Mouse (Mus musculus): ENCODE results near the gene St6galnac4. TPM values are rescaled to one million over a fixed set of nuclear protein-coding genes. Genes with fewer than 3 reads are reported as not detected.
A peak's percentile ranks its signal among the peaks of the same experiment; 100 is the strongest.

The St6galnac4 gene
- total RNA-seq, 2 experiments from 2014 or later: 40.6 TPM

DNA sequence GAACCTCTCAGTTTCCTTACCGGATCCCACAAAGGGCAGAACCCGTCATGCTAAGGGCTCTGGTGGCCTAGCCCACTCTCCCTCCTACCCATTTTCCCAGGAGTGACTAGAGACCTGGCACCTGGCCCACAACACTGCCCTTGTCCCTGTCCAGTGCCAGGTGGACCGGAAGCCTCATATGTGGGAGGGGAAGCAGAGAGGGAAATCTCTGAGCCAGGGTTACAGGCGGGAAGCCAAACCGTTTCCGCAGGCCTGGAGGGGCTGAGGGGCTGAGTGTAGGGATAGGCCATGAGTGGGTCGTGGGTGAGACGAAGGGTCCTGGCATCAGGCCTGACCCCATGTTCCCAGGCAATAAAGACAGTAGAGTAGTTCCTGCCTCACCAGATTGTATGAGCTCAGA lies 11.6 kb downstream of the St6galnac4 start:
- DNase-seq (ENCODE audit: low spot score in 2 of 2): no peak

DNA sequence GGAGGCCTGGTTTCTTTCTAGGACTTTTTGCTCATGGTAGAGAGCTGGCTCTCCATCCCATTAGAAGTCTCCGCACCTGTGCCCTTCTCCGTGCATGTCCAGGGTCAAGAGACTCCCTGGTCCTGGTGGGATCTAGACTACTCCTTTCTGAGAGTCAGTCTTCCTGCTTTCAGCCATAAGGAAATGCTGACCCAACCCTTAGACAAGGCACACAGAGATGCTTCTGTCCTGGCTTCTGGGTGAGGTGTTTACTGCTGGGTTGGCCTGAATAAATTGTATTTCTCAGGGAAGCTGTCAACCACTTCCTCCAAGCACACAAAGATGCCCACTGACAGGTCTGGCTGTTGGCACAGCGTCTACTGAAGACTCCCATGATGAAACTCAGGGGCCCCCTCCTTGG lies 12.5 kb downstream of the St6galnac4 start, which contains the start of gene St6galnac6:
St6galnac6 (plus strand) TSS at position 301 of the 400 bp plus-strand sequence.
- DNase-seq (ENCODE audit: low spot score in 2 of 2): no peak

DNA sequence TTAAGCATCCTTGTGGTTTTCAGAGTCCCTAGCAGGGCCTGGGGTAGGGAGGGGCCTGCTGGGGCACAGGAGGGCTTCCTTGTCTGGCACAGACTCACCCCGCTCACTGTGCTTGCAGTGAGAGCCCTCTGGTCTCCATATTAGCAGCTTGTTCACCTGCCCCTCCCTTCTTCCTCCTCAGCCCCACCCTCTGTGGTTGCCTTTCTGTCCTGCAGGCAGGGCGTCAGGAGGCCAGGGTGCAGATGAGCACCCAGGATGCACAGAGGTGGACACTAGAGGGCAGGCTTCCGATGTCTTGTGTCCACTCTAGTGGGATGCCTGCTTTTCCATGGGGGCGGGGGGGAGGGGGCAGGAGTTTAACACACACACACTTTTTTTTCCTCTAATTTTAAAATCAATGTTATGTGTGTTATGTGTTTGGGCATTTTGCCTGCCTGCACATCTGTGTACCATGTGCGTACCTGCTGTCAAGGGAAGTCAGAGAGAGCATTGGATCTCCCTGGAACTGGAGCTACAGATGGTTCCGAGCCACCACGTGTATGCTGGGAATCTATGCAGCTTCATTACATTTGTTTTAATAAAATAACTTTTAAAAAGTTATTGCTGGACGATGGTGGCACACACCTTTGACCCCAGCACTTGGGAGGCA lies 14.6 kb downstream of the St6galnac4 start:
- no peak for DNase-seq (ENCODE audit: low spot score in 2 of 2)

DNA sequence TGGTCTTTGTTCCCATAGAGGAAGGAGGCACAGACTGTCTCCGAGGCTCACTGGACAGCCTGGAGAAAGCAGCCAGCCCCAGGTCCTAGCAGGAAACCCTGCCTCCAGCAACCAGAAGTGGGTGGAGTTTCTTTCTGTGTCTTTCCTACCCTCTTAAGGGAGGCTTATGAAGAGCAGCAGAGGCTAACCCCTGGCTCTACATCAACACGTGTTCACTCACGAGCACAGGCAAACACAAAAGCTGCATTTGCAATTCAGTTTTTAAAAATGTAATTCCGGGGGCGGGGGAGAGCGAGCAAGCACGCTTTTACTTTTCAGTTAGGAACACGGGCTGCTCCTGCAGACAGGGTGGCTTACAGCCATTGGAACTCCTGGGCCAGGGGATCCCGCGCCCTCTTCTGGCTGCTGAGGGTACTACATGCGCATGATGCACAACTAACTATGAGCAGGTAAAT lies 15.7 kb downstream of the St6galnac4 start:
- DNase-seq (ENCODE audit: low spot score in 2 of 2): peak; percentile 86 to 90

DNA sequence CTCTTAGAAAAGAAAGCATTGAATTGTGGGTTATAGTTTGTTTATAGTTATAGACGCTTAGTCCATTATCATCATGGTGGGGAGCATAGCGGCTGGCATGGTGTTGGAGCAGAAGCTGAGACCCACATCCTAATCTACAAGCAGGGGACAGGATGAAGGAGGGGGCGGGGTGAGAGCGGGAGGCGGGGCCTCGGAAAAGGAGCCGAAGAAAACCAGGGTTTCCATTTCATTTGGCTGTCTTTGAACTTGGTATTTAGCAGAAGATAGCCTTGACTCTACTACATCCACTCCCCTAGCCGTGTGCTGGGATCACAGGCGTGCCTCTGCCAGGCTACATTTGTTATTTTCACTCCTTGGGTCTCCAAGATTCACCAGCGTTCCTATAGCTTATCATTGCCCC lies 17.7 kb downstream of the St6galnac4 start:
- DNase-seq (ENCODE audit: low spot score in 2 of 2): no peak

DNA sequence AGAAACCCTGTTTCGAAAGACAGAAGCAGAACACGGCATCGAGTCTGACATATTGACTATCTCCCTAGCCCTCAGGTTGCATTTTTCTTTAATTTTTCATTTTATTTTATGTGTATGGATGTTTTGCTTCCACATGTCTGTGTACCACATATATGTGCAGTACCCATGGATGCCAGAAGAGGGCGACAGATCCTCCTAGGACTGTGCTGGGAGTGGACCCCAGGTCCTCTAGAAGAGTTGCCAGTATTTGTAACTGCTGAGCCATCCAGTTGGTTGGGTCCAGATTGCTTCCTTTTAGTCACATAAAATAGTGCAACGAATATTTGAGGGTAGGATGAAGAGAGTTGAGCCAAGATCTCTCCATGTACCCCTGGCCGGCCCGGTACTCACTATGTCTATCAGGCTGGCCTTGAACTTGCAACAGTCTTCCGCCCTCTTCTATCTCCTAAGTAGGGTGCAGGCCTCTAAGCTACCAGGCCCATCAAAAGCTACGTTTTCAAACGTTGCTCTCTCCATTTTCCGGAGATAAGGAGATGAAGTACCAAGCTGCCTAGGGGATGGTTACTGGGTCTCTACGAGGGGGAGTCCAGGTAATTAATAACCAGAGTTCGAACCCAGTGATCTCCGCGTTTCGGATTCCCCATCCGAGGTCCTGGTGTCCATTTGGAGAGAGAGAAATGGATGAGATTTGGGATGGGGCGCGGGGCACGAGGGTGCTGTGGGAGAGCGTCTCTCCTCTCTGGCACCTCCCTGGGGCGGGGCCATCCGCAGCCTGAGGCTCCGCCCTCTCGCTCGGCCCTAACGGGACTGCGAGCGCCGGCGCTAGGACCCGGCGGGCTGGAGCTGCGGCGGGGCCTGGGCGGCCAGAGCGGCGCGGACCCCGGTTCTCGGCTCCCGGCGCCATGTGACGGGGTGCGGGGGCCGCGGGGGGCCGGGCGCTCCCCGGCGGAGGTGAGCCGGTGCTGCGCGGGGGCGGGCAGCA lies 19.6 kb downstream of the St6galnac4 start:
- peak; percentile 80 to 88 for DNase-seq (ENCODE audit: low spot score in 2 of 2)

DNA sequence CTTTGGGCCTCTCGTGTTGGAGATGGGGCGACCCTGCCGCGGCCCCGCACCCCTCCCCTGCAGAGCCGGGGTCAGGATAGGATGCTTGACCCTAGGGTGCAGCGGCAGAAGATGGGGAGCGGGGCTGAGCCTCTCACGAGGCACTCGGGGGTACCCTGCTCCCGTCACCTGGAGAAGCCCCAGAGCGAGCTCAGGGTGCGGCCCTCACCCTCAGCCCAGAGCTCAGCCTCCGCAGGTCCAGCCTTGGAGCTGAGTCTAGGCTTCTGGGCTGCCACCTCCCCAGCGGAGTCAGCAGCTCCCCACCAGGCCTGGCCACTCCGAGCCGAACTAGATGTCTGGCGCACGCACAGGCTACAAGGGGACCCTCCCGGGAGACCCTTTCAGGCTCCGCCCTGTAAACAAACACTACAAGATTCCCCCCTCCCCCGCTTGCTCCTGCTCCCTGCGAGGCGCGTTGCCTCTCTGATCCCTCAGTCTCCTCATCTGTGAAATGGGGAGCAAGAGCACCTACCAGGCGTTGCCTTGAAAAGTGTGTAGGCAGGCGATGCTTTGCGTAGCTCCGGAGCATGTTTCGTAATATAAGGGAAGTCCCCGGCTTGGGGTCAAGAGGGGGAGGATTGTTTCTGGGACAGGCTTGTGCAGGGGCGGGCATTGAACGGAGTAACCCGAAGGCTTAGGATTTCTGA lies 20.5 kb downstream of the St6galnac4 start:
- peak in 1 of 2 experiments; percentile 60 for DNase-seq (ENCODE audit: low spot score in 2 of 2)

DNA sequence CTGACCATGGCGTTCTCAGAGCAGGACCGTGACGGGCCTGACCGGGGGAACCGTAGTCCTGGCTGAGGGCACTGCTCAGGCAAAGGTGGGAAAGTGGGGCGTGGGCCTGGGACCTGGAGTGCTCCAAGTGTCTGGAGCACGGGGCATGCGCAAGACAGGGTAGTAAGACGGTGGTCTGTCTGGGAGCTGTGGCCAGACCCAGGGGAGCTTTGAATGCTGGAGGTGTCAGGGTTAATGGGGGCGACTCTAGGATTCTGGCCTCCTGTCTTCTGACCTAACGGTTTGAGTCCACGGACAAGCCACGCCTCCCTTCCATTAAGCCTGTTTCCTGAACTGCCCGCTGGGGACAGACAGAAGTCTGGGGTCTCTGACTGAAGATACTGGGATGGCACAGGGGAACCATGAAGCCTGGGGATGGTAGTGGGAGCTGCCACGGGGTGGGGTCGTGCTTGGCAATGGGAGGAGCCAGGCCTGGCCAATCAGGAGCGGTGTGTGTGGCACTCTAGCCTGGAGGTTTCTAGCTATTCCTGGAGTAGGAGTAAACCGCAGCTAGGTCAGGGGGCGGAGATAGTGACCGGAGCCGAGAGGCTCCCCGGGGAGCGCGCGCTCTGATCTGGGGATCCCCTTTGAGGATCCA lies 21.4 kb downstream of the St6galnac4 start:
- peak in 1 of 2 experiments; percentile 27 for DNase-seq (ENCODE audit: low spot score in 2 of 2)

DNA sequence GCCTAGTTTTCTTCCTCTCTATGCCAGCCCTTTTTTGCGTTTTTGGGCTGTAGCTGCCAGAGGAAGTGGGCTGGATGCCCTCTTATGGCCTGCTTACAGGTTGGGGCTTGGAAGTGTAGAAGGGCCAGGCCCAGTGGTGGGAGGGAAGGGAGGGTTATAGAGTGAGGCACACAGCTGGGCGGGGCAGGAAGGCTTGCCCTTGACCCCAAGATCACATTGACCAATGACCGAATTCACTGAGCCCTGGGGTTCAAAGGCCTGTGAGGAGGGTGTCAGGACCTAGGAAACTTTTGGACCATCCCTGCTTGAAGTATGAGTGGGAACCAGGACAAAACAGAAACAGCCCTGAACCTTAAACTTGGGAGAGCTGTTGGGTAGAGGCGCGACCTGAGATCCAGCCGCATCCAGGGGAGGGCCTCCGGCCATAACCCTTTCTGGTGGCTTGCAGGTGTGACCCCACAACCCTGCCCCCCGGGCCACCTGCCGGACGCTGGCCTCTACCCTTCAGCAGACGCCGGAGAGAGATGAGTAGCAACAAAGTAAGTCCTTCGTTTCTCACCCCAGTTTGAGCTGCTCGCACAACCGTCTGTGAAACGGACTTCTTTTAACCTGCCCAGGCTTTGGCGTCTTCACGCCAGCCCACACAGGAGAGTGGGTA lies 22.0 kb downstream of the St6galnac4 start:
- no peak for DNase-seq (ENCODE audit: low spot score in 2 of 2)

DNA sequence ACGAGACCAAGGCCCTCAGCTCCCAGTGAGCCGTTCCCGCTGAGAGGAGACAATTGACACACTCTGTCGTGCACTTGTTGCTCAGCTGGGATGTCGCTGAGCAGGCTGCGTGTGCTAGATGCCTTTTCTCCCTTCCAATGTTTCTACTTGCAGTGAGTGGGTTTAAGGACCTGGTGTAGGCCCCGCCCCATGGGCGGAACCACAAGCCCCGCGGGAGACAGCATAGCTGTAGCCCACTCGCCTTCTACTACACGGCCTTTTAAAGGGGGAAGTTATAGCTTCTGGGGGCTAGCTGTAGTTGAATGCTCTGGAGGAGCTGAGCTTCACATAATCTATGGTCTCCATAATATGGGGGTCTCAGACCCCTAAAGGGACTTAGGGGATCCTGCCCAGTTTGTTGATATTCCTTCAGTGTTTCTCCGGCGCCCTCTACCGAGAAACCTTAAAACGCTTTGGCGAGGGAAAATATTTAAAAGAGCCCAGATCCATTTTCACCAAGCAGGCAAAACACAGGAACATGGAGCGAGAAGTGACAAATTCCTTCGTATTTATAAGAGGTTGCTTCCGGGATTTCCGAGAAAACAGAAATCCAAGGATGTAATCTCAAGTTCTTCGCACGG lies 23.8 kb downstream of the St6galnac4 start:
- peak; percentile 36 to 57 for DNase-seq (ENCODE audit: low spot score in 2 of 2)

DNA sequence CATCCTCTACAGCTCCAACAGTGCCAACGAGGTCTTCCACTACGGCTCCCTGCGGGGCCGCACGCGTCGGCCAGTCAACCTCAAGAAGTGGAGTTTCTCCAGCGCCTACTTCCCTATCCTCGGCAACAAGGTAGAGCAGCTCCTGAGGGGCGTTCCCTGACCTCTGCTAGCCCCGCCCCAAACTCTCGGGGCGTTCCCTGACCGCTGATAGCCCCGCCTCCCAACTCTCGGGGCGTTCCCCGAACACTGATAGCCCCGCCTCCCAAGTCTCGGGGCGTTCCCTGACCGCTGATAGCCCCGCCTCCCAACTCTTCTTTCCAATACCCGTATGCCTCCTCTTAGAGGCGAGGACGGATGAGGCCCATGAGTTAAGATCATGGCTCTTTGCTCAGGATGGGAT lies 25.4 kb downstream of the St6galnac4 start:
- no peak for DNase-seq (ENCODE audit: low spot score in 2 of 2)

DNA sequence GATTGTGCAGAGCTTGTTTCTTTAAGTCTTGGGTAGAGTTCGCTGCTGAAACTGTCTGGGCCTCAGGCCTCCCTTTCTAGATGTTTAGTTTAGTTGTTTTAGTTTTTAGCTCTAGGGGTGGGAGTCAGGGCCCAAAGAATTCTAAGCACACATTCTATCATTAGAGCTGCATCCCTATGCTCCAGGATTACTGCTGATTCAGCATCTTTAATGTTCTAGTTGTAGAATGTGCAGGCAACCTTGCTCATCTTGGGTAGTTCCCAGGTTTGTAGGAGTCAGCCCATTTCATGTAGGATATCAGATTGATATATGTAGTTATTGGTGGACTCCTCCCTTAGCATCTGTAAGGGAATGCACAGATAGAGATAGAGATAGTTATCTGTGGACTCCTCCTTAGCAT lies 30.2 kb downstream of the St6galnac4 start:
- DNase-seq (ENCODE audit: low spot score in 2 of 2): no peak

DNA sequence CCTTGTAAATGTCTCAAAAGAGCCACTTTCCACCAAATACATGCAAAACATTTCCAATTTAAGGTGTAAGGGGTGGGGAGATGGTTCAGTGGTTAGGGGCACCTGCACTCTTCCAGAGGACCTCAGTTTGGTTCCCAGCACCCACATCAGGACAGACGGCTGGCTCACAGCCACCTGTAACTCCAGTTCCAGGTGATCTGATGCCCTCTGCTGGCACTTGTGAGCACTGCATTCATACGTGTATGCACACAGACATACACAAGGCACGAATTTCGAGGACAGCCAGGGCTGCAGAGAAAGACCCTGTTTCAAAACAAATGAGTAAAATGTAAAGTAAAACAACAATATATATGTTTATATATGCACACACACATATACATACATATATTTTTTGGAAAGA lies 30.7 kb downstream of the St6galnac4 start:
- DNase-seq (ENCODE audit: low spot score in 2 of 2): no peak

DNA sequence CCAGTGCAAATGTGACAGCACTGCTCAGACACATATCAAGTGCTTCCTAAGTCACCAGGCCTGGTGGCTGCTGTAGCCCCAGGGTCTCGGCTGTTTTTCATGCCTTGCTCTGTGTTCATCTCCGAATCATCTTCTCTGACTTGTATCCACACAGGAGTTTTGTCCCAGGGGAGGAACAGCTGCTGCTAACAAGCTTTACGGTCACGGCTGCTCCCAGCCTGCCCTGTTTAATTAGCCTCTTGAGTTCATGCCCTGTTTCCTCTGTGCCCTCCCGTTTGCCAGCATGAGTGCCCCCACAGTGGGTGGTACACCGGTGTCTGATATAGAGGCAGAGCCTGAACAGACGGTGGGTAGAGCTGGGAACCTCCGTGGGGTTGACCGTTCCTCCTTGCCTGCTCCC lies 31.2 kb downstream of the St6galnac4 start:
- DNase-seq (ENCODE audit: low spot score in 2 of 2): no peak

DNA sequence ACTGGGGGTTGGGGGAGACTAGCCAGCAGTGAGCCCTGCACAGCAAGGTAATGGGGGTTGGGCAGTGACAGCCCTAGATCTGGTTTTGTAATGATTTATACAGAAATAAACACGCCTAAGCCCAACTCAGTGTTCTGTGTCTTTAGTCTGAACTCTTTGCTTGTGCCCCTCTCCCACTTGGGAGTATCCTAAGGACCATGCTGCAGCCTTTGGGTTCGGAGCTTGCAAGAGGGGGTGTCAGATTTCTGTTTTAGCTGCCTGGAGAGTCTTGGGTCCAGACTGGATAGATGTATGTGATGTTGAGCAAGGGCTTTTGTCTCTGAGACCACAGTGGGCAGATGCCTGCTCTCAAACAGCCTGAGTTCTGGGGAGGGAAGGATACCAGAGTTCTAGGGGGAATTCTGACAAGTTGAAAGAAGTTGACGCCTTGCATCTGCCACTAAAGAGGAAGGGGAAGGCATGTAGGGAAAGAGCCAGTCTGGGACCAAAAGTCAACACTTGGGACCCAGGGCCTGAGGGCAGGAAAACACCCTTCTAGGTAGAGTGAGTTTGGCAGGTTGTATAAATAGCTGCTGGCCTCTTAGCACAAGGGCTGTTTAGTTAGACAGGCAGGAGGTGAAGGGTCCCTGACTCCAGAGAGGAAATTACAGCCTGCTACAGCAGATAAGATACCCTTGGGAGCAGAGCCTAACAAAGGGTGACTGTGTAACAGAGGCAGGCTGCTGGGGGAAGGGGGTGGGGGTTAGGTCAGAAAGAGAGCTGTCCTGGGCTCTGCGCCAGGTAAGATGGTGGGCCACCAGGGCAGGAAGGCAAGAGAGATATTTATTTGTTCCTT lies 34.0 kb downstream of the St6galnac4 start:
- DNase-seq (ENCODE audit: low spot score in 2 of 2): no peak

DNA sequence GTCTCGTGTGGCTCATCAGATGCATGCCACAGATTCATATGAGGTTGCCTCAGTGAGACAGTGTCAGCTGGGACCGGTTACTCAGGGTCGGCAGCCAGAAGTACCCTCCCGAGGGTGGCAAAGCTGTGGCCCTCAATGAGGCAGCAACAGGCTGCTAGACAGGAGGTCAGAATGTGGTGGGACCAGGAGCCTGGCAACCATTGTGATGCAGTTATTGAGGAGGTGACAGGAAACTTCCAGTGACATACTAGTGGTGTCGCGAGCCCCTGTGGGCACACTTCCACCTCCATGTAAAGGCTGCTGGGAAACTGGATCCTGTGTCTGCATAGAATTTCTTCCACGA lies 34.6 kb downstream of the St6galnac4 start, which contains the start of gene Ak1:
Ak1 (plus strand) TSS at position 242 of the 343 bp plus-strand sequence.
- DNase-seq (ENCODE audit: low spot score in 2 of 2): no peak

DNA sequence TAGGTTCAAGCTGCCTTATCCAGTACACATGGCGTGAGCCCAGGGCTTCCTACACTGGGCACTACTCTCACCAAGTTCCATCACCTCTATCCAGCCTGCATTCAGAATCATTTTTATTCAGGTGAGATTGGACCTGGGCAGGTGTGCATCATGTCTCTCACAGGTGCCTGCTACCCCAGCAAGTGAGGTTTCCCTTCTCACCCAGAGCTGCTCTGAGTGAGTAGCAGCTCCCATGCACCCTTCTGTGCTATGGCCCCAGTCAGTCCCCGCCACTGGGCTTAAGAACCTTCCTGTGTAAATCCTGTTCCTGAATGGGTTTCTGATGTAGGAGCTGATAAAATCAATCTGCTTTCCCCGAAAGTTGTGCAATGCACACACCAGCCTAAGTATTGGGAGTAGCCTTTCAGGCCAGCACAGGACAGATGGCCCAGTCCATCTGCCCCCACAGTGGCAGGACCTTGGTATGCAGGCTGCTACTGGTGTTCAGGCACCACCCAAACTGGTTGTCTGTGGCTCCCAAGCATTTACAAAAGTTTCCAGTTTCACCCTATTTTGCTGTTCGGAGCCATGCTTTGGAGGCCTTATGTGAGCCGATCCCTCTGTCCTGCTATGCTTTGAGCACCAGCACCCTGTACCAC lies 37.3 kb downstream of the St6galnac4 start:
- no peak for DNase-seq (ENCODE audit: low spot score in 2 of 2)

DNA sequence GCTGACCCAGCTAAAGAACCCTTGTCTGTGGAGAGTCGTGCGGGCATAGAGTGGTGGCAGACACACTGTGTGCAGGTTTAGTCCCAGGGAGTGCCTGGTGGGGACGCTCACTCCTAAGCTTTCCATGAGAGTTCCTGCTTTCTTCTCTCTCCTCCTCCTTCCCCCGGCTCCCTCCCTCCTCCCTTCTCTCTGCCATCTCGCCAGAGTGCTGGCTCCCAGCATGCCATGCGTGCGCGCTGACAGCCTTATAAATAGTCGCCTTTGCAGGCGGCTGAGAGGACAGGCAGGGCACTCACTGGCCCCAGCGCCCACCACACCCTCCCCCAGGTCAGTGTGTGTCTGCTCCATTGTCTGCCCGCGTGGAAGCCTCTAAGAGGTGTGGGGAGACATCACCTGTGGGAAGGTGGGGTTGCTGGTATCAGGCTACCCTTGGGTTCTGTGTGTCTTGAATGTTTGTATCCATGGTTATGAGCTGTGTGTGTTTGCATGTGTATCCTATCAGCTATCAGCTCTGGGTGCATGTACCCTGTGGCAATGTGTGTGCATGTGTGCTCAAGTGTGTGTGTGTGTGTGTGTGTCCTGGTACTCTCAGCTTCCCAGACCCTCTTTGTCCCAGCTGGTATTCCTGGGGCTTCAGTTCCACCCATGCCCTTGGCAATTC lies 38.4 kb downstream of the St6galnac4 start:
- DNase-seq (ENCODE audit: low spot score in 2 of 2): peak; percentile 86 to 91
